Mouse (Mus musculus) yolk sac, embryonic 10.5 days (tissue): ENCODE measurements at regions not wholly inside any gene's neighbourhood (a gene's known extent, or its start where the extent isn't known, plus 50 kb on each side); places are given as distances from the start of the nearest gene placed in this dataset.
A peak's percentile ranks its signal among the peaks of the same experiment; 100 is the strongest.

Source experiments
- DNase-seq: peaks from one replicate; pipeline ENCODE4 v3.0.0-alpha.2; 2017; ENCODE audit warnings: low spot score

DNA sequence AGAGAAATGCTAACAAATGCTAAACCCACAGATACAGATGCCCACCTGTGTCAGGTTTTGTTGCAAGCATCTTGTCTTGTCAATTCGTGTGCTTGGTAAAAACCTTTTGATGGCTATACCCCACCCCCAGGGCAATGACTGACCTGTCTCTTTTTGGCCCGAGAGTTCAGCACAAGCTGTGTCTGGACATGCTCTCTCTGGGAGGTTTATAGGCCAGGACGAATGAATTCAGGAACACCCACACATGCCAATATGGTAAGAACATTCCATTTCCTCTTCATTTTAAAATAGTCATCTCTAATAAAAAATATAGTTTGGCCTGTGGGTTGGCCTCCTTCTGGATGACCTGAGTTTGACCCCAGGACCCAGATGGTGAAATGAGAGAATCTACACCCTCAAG is 137.8 kb upstream of the Hs6st1 start:
- DNase-seq: no peak

DNA sequence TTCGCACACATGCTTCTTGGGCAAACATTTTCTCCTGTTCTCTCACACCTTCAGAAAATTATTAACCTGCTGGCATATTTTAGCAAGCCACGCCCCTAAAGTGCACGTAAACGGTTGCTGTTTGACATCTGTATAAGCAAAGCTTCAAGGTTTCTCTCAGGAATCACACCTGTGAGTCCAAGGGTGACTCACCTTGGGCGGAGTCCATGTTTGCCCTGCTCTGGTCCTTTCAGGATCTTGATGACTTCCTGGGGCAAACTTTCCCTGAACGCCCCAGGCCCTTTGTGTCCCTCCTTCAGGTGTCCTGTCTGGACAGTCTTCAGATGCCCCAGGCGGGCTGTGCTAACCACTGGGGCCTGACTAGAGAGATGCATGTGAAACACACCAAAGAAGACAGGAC is 137.1 kb upstream of the Hs6st1 start:
- DNase-seq: peak; percentile 82

GRCm38 (mm10) chr1:35933511-35933910 is 134.7 kb upstream of the Hs6st1 start:
- no peak for DNase-seq

DNA sequence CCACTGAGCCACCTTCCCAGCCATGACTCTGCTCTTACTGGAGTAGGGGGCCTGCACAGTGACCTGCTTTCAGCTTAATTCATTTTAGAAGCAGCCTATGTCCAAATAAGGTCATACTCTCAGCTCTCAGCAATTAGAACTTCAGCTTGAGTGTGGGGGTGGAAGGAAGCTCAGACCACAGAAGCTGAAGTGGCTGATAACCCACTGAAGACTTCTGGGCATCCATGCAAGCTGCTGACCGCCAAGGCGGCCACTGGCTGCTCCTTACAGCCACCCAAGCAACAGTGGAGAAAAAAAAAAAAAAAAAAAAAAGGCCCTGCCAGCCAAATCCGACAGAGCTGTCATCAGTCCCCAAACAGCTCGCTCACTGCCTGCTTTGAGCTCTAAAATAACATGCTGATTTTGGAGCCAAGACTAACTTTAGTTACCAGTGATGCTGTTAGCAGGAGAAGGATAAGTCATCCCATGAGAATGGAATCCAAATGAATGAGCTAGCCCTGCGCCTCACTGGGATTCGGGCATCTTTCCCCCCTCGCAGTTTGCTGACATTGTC is 133.0 kb upstream of the Hs6st1 start:
- no peak for DNase-seq

- no peak for DNase-seq
Observed at GRCm38 (mm10) chr1:35936362-35937093, 131.7 kb upstream of the Hs6st1 start.

DNA sequence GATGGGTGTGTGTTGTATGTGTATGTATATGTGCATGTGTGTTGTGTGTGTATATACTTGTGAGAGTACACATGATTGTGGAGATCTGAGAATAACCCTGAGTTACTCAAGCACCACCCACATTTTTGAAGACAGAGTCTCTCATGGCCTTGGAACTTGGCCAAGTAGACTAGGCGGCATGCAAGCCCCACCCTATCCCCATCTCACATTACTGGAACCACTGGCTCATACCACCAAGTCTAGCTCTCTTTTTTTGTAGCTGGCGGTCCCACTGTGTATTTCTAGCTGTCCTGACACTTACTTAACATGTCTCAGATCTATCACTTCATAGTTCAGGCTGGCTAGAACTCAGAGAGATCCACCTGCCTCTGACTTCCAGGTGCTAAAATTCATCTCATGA is 128.0 kb upstream of the Hs6st1 start:
- no peak for DNase-seq

DNA sequence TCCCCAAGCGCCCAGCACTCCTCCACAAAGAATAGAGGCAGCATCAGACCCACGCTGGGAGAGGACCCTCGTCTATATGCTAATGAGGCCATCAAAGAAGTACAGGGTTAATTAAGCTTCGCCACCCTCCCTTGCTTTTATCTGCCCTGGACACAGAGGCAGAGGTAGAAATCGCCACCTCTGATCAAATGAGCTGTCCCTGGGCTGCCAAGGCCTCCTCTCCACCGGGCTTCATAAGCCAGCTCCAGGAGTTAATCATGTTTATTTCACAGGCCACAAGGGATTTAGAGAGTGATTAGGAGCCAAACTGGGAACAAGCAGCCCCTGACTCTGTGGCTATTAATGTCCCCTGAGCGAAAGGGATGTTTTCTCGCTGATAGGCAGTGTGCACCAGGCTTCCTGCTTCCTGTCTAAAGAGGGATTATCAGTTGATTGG is 126.5 kb upstream of the Hs6st1 start:
- DNase-seq: no peak

GRCm38 (mm10) chr1:35942222-35942621 is 126.0 kb upstream of the Hs6st1 start:
- no peak for DNase-seq

DNA sequence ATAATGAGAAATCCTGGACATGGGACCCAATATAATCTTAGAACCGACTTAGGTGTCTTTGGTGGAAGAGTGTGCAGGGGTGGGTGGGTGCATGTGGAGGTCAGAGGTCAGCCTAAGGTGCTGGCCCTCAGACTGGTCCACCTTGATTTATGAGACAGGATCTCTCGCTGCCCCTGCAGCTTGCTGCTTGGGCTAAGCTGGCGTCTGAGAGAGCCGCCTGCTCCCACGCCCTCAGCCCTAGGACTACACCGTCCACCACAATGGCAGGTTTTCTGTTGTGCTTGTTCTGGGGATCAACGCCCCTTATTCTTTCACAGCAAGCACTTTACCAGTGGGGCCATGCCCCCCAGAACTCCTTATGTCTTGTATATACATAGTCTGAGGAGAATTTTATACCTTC is 124.4 kb upstream of the Hs6st1 start:
- no peak for DNase-seq

DNA sequence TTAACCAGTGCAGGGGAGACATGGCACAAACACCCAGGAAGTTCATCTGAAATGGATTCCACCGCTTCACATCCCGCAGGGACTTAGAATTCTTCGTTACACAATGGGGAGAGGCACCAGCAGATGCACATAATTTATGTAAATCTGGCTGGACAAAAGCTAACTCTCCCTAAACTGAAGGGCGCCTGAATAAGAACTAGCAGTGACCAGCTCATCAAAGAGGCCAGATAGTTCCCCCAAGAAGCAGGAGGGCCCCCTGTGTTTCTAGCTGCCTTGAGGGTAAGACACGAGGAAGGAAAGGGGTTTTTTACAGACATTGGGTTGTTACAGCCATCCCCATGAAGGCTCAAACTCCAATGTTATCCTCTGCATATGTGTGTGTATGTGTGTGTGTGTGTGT is 123.8 kb upstream of the Hs6st1 start:
- no peak for DNase-seq

GRCm38 (mm10) chr1:35944849-35945248 is 123.4 kb upstream of the Hs6st1 start:
- DNase-seq: no peak

GRCm38 (mm10) chr1:35945596-35945995 is 122.6 kb upstream of the Hs6st1 start:
- DNase-seq: no peak

DNA sequence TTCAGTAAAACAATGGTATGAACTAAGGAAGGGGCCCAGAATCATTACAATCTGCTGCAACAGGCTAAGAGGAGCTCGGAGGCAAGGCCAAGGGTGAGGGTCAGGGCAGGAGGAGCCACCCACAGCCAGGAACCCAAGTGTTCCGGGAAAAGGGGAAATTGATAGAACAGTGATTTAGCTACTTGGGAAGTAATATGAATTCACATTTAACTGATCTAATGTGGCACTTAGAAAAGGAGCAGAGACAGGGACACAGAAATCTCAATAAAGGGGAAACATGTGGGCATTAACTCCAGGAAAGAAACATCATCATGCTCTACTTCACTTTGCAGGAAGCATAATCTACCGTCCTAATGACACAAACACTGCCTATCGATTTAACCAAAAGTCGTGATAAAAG is 120.1 kb upstream of the Hs6st1 start:
- DNase-seq: no peak

DNA sequence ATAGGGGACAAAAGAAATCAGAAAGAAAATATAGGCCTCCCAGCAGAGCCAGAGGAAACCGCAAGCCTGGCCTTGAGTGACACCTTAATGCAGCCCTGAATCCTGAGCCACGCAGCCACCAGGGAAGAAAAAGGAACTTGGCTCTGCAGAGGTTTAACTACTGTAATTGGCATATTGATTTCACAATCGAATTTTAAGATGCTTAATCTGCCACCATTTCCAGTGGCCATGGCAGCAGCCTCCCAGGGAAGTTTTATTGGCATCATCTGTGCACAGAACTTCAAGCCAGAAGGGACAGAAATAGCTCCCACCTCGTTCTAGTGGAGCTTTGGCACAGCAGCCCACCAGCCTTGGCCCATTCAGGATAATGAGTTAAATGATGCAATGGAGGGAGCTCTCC is 117.1 kb upstream of the Hs6st1 start:
- DNase-seq: no peak

- DNase-seq: no peak
Observed at GRCm38 (mm10) chr1:35953721-35954120, 114.5 kb upstream of the Hs6st1 start.

DNA sequence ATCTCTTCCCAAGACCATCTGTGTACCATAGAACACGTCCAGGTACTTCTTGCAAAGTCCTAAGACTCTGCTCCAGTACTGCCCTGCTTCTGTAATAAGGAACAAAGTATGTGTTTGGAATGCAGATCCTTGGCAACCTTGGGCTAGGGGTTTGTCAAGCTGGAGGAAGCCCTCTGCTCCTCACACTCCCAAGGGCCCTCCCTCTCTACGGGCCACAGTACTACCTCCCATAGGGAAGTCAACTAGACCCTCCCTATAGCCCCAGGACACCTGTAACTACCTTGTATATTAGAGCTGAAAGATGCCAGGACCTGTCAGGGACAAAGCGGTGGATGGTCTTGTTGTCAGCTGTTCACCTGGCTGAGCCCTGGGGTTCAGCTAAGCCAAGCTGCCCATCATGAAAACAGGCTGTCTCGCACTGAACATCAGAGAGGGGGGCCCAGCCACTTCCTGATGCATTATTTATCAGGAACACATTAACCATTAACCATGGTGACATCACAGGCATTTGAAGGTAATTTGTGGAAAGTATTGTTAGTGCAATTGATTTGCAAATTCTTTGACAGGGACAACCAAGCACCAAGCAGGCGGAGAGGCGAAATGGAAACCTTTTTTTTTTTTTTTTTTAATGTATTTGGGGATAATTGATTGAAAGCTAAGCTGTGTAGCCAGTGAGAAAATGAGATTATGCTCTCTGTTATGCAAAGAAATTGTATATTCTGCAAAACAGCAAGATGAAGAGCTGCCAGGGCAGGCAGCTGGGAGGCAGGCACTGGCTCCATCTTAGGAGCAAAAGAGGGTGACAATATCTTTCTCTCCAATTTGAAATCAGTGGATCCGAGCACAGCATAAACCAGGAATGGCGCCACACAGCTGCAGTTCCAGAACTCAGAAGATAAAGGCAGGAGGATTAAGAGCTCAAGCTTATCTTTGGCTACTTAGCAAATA is 110.5 kb upstream of the Hs6st1 start:
- DNase-seq: no peak

GRCm38 (mm10) chr1:35959729-35960128 is 108.5 kb upstream of the Hs6st1 start:
- no peak for DNase-seq

DNA sequence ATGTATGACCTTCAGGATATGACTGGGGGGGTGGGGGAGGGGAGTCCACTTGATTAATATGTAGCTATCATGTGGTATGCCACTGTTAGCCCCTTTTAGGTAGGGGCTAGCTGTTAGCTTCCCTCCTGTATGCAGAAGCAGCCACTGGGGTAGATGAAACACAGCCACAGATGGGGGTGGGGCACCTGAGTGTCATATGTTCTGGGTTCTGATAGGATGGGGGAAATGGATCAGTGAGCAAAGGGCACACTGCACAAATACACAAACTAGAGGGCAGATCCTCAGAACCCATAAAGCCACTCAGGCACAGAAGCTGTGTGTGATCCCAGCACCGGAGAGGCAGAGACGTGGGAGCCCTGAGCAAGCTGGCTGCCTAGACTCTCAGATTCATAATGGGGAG is 107.4 kb upstream of the Hs6st1 start:
- no peak for DNase-seq

DNA sequence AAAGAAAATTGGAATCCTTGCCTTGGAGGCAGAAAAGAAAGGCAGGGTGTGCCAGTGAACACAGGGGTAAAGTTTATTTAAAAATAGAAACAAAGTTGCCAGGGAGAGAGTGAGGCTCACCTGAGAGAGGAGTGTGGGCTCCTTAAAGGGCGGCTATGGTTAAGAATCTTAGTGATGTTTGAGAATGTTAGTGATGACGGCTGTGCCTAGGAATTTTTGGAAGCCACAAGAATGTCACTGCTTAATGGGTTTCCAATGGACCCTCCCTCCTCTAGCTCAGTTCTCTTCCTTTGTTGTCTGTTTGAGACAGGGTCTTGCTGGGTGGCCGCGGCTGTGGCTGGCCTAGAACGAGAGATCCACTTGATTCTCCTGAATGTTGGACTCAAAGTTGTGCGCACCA is 106.3 kb upstream of the Hs6st1 start:
- DNase-seq: no peak

GRCm38 (mm10) chr1:35968489-35968888 is 99.7 kb upstream of the Hs6st1 start:
- no peak for DNase-seq

- no peak for DNase-seq
Observed at GRCm38 (mm10) chr1:35971435-35972189, 96.6 kb upstream of the Hs6st1 start.

DNA sequence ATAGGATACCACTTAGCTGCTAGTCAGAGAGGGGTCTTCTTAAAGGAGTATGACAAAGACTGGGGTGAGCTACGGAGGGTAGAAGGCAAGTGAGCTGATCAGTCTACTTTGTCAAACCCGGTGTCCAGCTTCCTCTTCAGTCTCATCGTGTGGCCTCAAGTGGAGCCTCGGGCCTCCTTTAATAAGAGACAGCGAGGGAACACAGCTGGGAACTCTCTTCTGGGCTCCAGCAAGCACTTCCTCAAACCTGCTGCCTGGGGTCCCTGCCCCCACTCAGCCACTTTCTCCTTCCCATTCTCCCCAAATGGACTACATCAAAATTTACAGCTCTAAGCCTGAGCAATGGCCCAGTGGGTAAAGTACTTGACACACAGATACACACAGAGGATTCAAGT is 96.0 kb upstream of the Hs6st1 start:
- no peak for DNase-seq
